Mouse (Mus musculus) erythroblast, embryonic 14.5 days (primary cell): Measurements from ENCODE around the gene Nf2.

Source experiments
- GATA1 ChIP-seq: IDR thresholded peaks from 2 replicates; pipeline ENCODE4 v1.6.1; 2012; ENCODE audit warnings: low read length, inconsistent platforms, mixed read lengths
- TAL1 ChIP-seq: IDR thresholded peaks from 3 replicates; pipeline ENCODE4 v1.6.1; 2012; ENCODE audit warnings: low read length, inconsistent platforms, mixed read lengths

- no peak for TF ChIP-seq GATA1
- TF ChIP-seq TAL1: no peak
These were observed 31.8 kb upstream of the Nf2 start for GRCm38 (mm10) chr11:4881087-4881486.
